Mouse (Mus musculus): ENCODE measurements around the gene Pde4d. TPM values are rescaled to one million over a fixed set of nuclear protein-coding genes. Genes with fewer than 3 reads are reported as not detected.

The Pde4d gene
- total and polyA plus RNA-seq, 2 experiments from 2014 or later, result 19.0 to 103 TPM

GRCm38 (mm10) chr13:108686262-108686661 lies 236.5 kb downstream of the Pde4d start:
- no peak overlapping the region for H3K4me2 ChIP-seq (ENCODE audit: low read depth, low read length, poor library complexity, severe bottlenecking)
- H3K4me1 ChIP-seq (ENCODE audit: insufficient read depth, low read length), result no peaks in the 10 kb centered on the region
- no peak for ATAC-seq (ENCODE audit: low FRiP score)
- H3K36me3 ChIP-seq (ENCODE audit: insufficient read depth, low read length), result no peaks in the 10 kb centered on the region
- no peaks in the 10 kb centered on the region for H3K9me3 ChIP-seq (ENCODE audit: low read length)
- WGBS, result 85% methylated on average over 2 of the region's 2 CpGs
- no peaks in the 10 kb centered on the region for H3K27me3 ChIP-seq (ENCODE audit: insufficient read depth, low read length)
- no peak for TF ChIP-seq CTCF (IDR thresholded peaks at IDR 0.05)
- no peak overlapping the region for H3K9ac ChIP-seq (replicated peaks; ENCODE audit: low read length, poor library complexity, severe bottlenecking)
- no peak overlapping the region for H3K27ac ChIP-seq (ENCODE audit: low read depth, low read length)
- no peak overlapping the region for H3K4me3 ChIP-seq (ENCODE audit: low read depth, low read length)
- DNase-seq (ENCODE audit: low spot score), result no peak

GRCm38 (mm10) chr13:108686807-108687206 lies 237.1 kb downstream of the Pde4d start:
- no peak for TF ChIP-seq CTCF (IDR thresholded peaks at IDR 0.05)
- ATAC-seq (ENCODE audit: low FRiP score), result no peak
- H3K36me3 ChIP-seq (ENCODE audit: insufficient read depth, low read length), result no peaks in the 10 kb centered on the region
- WGBS, result 86% methylated on average over 4 of the region's 4 CpGs
- no peaks in the 10 kb centered on the region for H3K9me3 ChIP-seq (ENCODE audit: low read length)
- no peaks in the 10 kb centered on the region for H3K4me1 ChIP-seq (ENCODE audit: insufficient read depth, low read length)
- no peaks in the 10 kb centered on the region for H3K27me3 ChIP-seq (ENCODE audit: insufficient read depth, low read length)
- no peak overlapping the region for H3K9ac ChIP-seq (replicated peaks; ENCODE audit: low read length, poor library complexity, severe bottlenecking)
- no peak overlapping the region for H3K27ac ChIP-seq (ENCODE audit: low read depth, low read length)
- no peak overlapping the region for H3K4me3 ChIP-seq (ENCODE audit: low read depth, low read length)
- DNase-seq (ENCODE audit: low spot score), result no peak
- no peak overlapping the region for H3K4me2 ChIP-seq (ENCODE audit: low read depth, low read length, poor library complexity, severe bottlenecking)

GRCm38 (mm10) chr13:108692883-108693550 lies 243.3 kb downstream of the Pde4d start:
- no peak for ATAC-seq (ENCODE audit: low FRiP score)

GRCm38 (mm10) chr13:108705441-108705840 lies 255.7 kb downstream of the Pde4d start:
- no peak overlapping the region for H3K4me3 ChIP-seq (ENCODE audit: low read depth, low read length)
- ATAC-seq (ENCODE audit: low FRiP score) (no peak), DNase-seq (ENCODE audit: low spot score) (no peak)
- no peaks in the 10 kb centered on the region for H3K9me3 ChIP-seq (ENCODE audit: low read length)
- TF ChIP-seq CTCF (IDR thresholded peaks at IDR 0.05), result no peak
- no peaks in the 10 kb centered on the region for H3K36me3 ChIP-seq (ENCODE audit: insufficient read depth, low read length)
- H3K27me3 ChIP-seq (ENCODE audit: insufficient read depth, low read length), result no peaks in the 10 kb centered on the region
- H3K9ac ChIP-seq (replicated peaks; ENCODE audit: low read length, poor library complexity, severe bottlenecking), result no peak overlapping the region
- no peaks in the 10 kb centered on the region for H3K4me1 ChIP-seq (ENCODE audit: insufficient read depth, low read length)
- H3K27ac ChIP-seq (ENCODE audit: low read depth, low read length), result no peak overlapping the region
- H3K4me2 ChIP-seq (ENCODE audit: low read depth, low read length, poor library complexity, severe bottlenecking), result no peak overlapping the region
- 82% methylated on average over 4 of the region's 4 CpGs for WGBS

More at GRCm38 (mm10) chr13:108692883-108693550, 243.3 kb downstream of the Pde4d start:
- WGBS, result 85% methylated on average over 12 of the region's 12 CpGs
- no peak for TF ChIP-seq CTCF (IDR thresholded peaks at IDR 0.05)
- Histone ChIP-seq H3K27ac (ENCODE audit: low read depth, low read length) (no peak overlapping the region), H3K27me3 (ENCODE audit: insufficient read depth, low read length) (no peaks in the 10 kb centered on the region), H3K4me2 (ENCODE audit: low read depth, low read length, poor library complexity, severe bottlenecking) (no peak overlapping the region), H3K9ac (replicated peaks; ENCODE audit: low read length, poor library complexity, severe bottlenecking) (no peak overlapping the region), H3K4me3 (ENCODE audit: low read depth, low read length) (no peak overlapping the region), H3K9me3 (ENCODE audit: low read length) (no peaks in the 10 kb centered on the region), H3K4me1 (ENCODE audit: insufficient read depth, low read length) (no peaks in the 10 kb centered on the region), H3K36me3 (ENCODE audit: insufficient read depth, low read length) (no peaks in the 10 kb centered on the region)
- no peak for DNase-seq (ENCODE audit: low spot score)

GRCm38 (mm10) chr13:108714032-108714431 lies 264.3 kb downstream of the Pde4d start:
- Histone ChIP-seq H3K9ac (replicated peaks; ENCODE audit: low read length, poor library complexity, severe bottlenecking) (no peak overlapping the region), H3K36me3 (ENCODE audit: insufficient read depth, low read length) (no peaks in the 10 kb centered on the region), H3K9me3 (ENCODE audit: low read length) (no peaks in the 10 kb centered on the region), H3K4me2 (ENCODE audit: low read depth, low read length, poor library complexity, severe bottlenecking) (no peak overlapping the region), H3K4me1 (ENCODE audit: insufficient read depth, low read length) (no peaks in the 10 kb centered on the region), H3K4me3 (ENCODE audit: low read depth, low read length) (no peak overlapping the region), H3K27me3 (ENCODE audit: insufficient read depth, low read length) (no peaks in the 10 kb centered on the region), H3K27ac (ENCODE audit: low read depth, low read length) (no peak overlapping the region)
- ATAC-seq (ENCODE audit: low FRiP score) (no peak), DNase-seq (ENCODE audit: low spot score) (no peak)
- no peak for TF ChIP-seq CTCF (IDR thresholded peaks at IDR 0.05)
- 87% methylated on average over 3 of the region's 3 CpGs for WGBS

- H3K27me3 ChIP-seq (ENCODE audit: insufficient read depth, low read length), result no peaks in the 10 kb centered on the region
- WGBS, result 82% methylated on average over 3 of the region's 3 CpGs
- H3K4me1 ChIP-seq (ENCODE audit: insufficient read depth, low read length), result no peaks in the 10 kb centered on the region
- no peak overlapping the region for H3K9ac ChIP-seq (replicated peaks; ENCODE audit: low read length, poor library complexity, severe bottlenecking)
- DNase-seq (ENCODE audit: low spot score), result no peak
- no peak overlapping the region for H3K4me3 ChIP-seq (ENCODE audit: low read depth, low read length)
- no peak overlapping the region for H3K4me2 ChIP-seq (ENCODE audit: low read depth, low read length, poor library complexity, severe bottlenecking)
- TF ChIP-seq CTCF (IDR thresholded peaks at IDR 0.05), result no peak
- no peak for ATAC-seq (ENCODE audit: low FRiP score)
- H3K9me3 ChIP-seq (ENCODE audit: low read length), result no peaks in the 10 kb centered on the region
- no peak overlapping the region for H3K27ac ChIP-seq (ENCODE audit: low read depth, low read length)
- H3K36me3 ChIP-seq (ENCODE audit: insufficient read depth, low read length), result no peaks in the 10 kb centered on the region
These were observed 265.3 kb downstream of the Pde4d start for GRCm38 (mm10) chr13:108715029-108715428.
